Mouse (Mus musculus) lung, embryonic 15.5 days (tissue): ENCODE measurements around the gene Mettl27. TPM values are rescaled to one million over a fixed set of nuclear protein-coding genes. Genes with fewer than 3 reads are reported as not detected.

ENCODE experiments used
- ATAC-seq: fragments of 200-750 bp; cut with Nextera tagmentation; 2 replicates; pipeline ENCODE4 v1.8.0; 2017; ENCODE audit warnings: moderate number of reproducible peaks, borderline replicate concordance; ENCODE audit not compliant: low FRiP score, low TSS enrichment; ENCODE audit errors: extremely low read depth
- H3K27ac ChIP-seq: fragments of 300-500 bp; sonication (generic); 2 replicates; pipeline ENCODE4 v1.5.1; 2015; ENCODE audit warnings: moderate library complexity, mild to moderate bottlenecking, inconsistent platforms
- H3K27me3 ChIP-seq: fragments of 300-500 bp; sonication (generic); 2 replicates; pipeline ENCODE4 v1.6.1; 2015; ENCODE audit warnings: inconsistent platforms
- H3K36me3 ChIP-seq: fragments of 300-500 bp; sonication (generic); 2 replicates; pipeline ENCODE4 v1.6.1; 2015; ENCODE audit warnings: inconsistent platforms
- H3K4me1 ChIP-seq: fragments of 300-500 bp; sonication (generic); 2 replicates; pipeline ENCODE4 v1.6.1; 2015; ENCODE audit warnings: inconsistent platforms
- H3K4me2 ChIP-seq: fragments of 300-500 bp; sonication (generic); 2 replicates; pipeline ENCODE4 v1.6.1; 2015; ENCODE audit warnings: inconsistent platforms, mild to moderate bottlenecking, moderate library complexity
- H3K4me3 ChIP-seq: fragments of 300-500 bp; sonication (generic); 2 replicates; pipeline ENCODE4 v1.5.1; 2015; ENCODE audit warnings: mild to moderate bottlenecking, inconsistent platforms
- H3K9ac ChIP-seq: fragments of 300-500 bp; sonication (generic); 2 replicates; pipeline ENCODE4 v1.6.1; 2015; ENCODE audit warnings: inconsistent platforms
- H3K9me3 ChIP-seq: fragments of 300-500 bp; sonication (generic); 2 replicates; pipeline ENCODE4 v1.6.1; 2016; ENCODE audit warnings: inconsistent platforms
- WGBS: fragments of 180-500 bp; shearing (Covaris S2); methylation state at CpG from one replicate; pipeline ENCODE4 v1.1.7; 2015; 5-methylcytosine and 5-hydroxymethylcytosine counted together
- polyA plus RNA-seq: library from polyadenylated mRNA; unstranded; fragments of >200 nt; fragmentation: Nextera tagmentation; extraction: Ambion mirVana; gene quantifications from 2 replicates; pipeline ENCODE4 v1.2.1, GENCODE M21; 2015

Mettl27 gene
- polyA plus RNA-seq, 1 experiment from 2014 or later = 24.7 TPM

GRCm38 (mm10) chr5:134942740-134943139 lies 10.6 kb downstream of the Mettl27 start:
- H3K27me3 ChIP-seq = peaks cover 18% of the 10 kb centered on the region
- H3K4me1 ChIP-seq = peaks cover 10% of the 10 kb centered on the region
- WGBS = 87% methylated on average over 2 of the region's 2 CpGs
- no peak overlapping the region for H3K9ac ChIP-seq
- no peaks in the 10 kb centered on the region for H3K36me3 ChIP-seq
- ATAC-seq = no peak
- H3K4me2 ChIP-seq = no peak overlapping the region
- no peaks in the 10 kb centered on the region for H3K9me3 ChIP-seq
- H3K27ac ChIP-seq = no peak overlapping the region
- H3K4me3 ChIP-seq = no peak overlapping the region

- Histone ChIP-seq H3K4me3 (peak overlapping the region; percentile 48; the same call in 1 of the 2 replicates), H3K9me3 (no peaks in the 10 kb centered on the region), H3K4me2 (peak overlapping the region; percentile 51), H3K27me3 (peaks cover 18% of the 10 kb centered on the region), H3K9ac (no peak overlapping the region), H3K36me3 (no peaks in the 10 kb centered on the region), H3K4me1 (peaks cover 17% of the 10 kb centered on the region), H3K27ac (peak overlapping the region; percentile 17; the same call in 1 of the 2 replicates)
- no peak for ATAC-seq
- WGBS = 58% methylated on average over 5 of the region's 5 CpGs
Measured at GRCm38 (mm10) chr5:134944179-134944578, 12.0 kb downstream of the Mettl27 start.

GRCm38 (mm10) chr5:134945266-134945959 lies 13.2 kb downstream of the Mettl27 start:
- ATAC-seq = no peak
- Histone ChIP-seq H3K9ac (peak overlapping the region; percentile 53), H3K4me2 (peak overlapping the region; percentile 51), H3K9me3 (no peaks in the 10 kb centered on the region), H3K4me1 (peaks cover 17% of the 10 kb centered on the region), H3K27me3 (peaks cover 18% of the 10 kb centered on the region), H3K27ac (peak overlapping the region; percentile 92), H3K36me3 (no peaks in the 10 kb centered on the region), H3K4me3 (peak overlapping the region; percentile 48)
- 34% methylated on average over 19 of the region's 19 CpGs for WGBS

GRCm38 (mm10) chr5:134946063-134946856 lies 14.1 kb downstream of the Mettl27 start:
- Histone ChIP-seq H3K27ac (peak overlapping the region; percentile 92), H3K4me3 (peak overlapping the region; percentile 48), H3K4me1 (peaks cover 25% of the 10 kb centered on the region), H3K4me2 (peak overlapping the region; percentile 51), H3K27me3 (peaks cover 18% of the 10 kb centered on the region), H3K9ac (peak overlapping the region; percentile 53), H3K36me3 (no peaks in the 10 kb centered on the region), H3K9me3 (no peaks in the 10 kb centered on the region)
- no peak for ATAC-seq
- 17% methylated on average over 43 of the region's 43 CpGs for WGBS

GRCm38 (mm10) chr5:134946857-134947255 lies 14.7 kb downstream of the Mettl27 start, which contains the start of gene Cldn4:
TSS of gene Cldn4 (minus strand) at chr5:134946934.
- peak within 1 kb of the TSS; percentile 51 for H3K4me2 ChIP-seq
- H3K36me3 ChIP-seq = no peaks in the 10 kb centered on the region
- WGBS = 18% methylated on average over 11 of the region's 11 CpGs
- peak within 1 kb of the TSS; percentile 48 for H3K4me3 ChIP-seq
- ATAC-seq = peak; percentile 68
- no peaks in the 10 kb centered on the region for H3K9me3 ChIP-seq
- peak within 1 kb of the TSS; percentile 53 for H3K9ac ChIP-seq
- peaks cover 31% of the 10 kb centered on the region for H3K4me1 ChIP-seq
- H3K27ac ChIP-seq = peak within 1 kb of the TSS; percentile 92
- H3K27me3 ChIP-seq = peaks cover 18% of the 10 kb centered on the region

- peak overlapping the region; percentile 48; the same call in 1 of the 2 replicates for H3K4me3 ChIP-seq
- H3K4me2 ChIP-seq = peak overlapping the region; percentile 51
Measured at GRCm38 (mm10) chr5:134947420-134948084, 15.4 kb downstream of the Mettl27 start.

GRCm38 (mm10) chr5:134948085-134948439 lies 15.9 kb downstream of the Mettl27 start:
- H3K27ac ChIP-seq = peak overlapping the region; percentile 92
- no peak overlapping the region for H3K9ac ChIP-seq
- peaks cover 18% of the 10 kb centered on the region for H3K27me3 ChIP-seq
- WGBS = 35% methylated on average over 4 of the region's 4 CpGs
- H3K4me3 ChIP-seq = no peak overlapping the region
- H3K9me3 ChIP-seq = no peaks in the 10 kb centered on the region
- H3K36me3 ChIP-seq = no peaks in the 10 kb centered on the region
- ATAC-seq = no peak
- H3K4me2 ChIP-seq = no peak overlapping the region
- H3K4me1 ChIP-seq = peaks cover 33% of the 10 kb centered on the region

More at GRCm38 (mm10) chr5:134947420-134948084, 15.4 kb downstream of the Mettl27 start:
- Histone ChIP-seq H3K4me1 (peaks cover 33% of the 10 kb centered on the region), H3K9ac (no peak overlapping the region), H3K27me3 (peaks cover 18% of the 10 kb centered on the region), H3K36me3 (no peaks in the 10 kb centered on the region), H3K27ac (peak overlapping the region; percentile 92), H3K9me3 (no peaks in the 10 kb centered on the region)
- no peak for ATAC-seq
- 27% methylated on average over 5 of the region's 5 CpGs for WGBS

GRCm38 (mm10) chr5:134951053-134951884 lies 19.1 kb downstream of the Mettl27 start:
- H3K36me3 ChIP-seq = no peaks in the 10 kb centered on the region
- peaks cover 7% of the 10 kb centered on the region for H3K27me3 ChIP-seq
- H3K4me1 ChIP-seq = peaks cover 38% of the 10 kb centered on the region
- H3K4me2 ChIP-seq = peak overlapping the region; percentile 40
- WGBS = 7% methylated on average over 19 of the region's 19 CpGs
- H3K4me3 ChIP-seq = peak overlapping the region; percentile 4; the same call in 1 of the 2 replicates
- H3K9me3 ChIP-seq = no peaks in the 10 kb centered on the region
- ATAC-seq = no peak
- H3K9ac ChIP-seq = no peak overlapping the region
- peak overlapping the region; percentile 82 for H3K27ac ChIP-seq

- ATAC-seq = no peak
- no peak overlapping the region for H3K4me2 ChIP-seq
- no peak overlapping the region for H3K27ac ChIP-seq
- peaks cover 22% of the 10 kb centered on the region for H3K4me1 ChIP-seq
- H3K9me3 ChIP-seq = no peaks in the 10 kb centered on the region
- H3K27me3 ChIP-seq = no peaks in the 10 kb centered on the region
- no peaks in the 10 kb centered on the region for H3K36me3 ChIP-seq
- H3K9ac ChIP-seq = no peak overlapping the region
- no peak overlapping the region for H3K4me3 ChIP-seq
- 60% methylated on average over 5 of the region's 5 CpGs for WGBS
Measured at GRCm38 (mm10) chr5:134955491-134955890, 23.3 kb downstream of the Mettl27 start.

GRCm38 (mm10) chr5:134959114-134959513 lies 26.9 kb downstream of the Mettl27 start:
- Histone ChIP-seq H3K36me3 (no peaks in the 10 kb centered on the region), H3K9me3 (no peaks in the 10 kb centered on the region), H3K9ac (no peak overlapping the region), H3K4me2 (no peak overlapping the region), H3K27me3 (no peaks in the 10 kb centered on the region), H3K4me1 (peaks cover 17% of the 10 kb centered on the region), H3K27ac (no peak overlapping the region), H3K4me3 (no peak overlapping the region)
- ATAC-seq = no peak
- WGBS = 57% methylated on average over 7 of the region's 7 CpGs

- Histone ChIP-seq H3K4me3 (no peak overlapping the region), H3K27me3 (no peaks in the 10 kb centered on the region), H3K27ac (no peak overlapping the region), H3K9ac (no peak overlapping the region), H3K4me1 (peaks cover 14% of the 10 kb centered on the region), H3K9me3 (no peaks in the 10 kb centered on the region), H3K36me3 (no peaks in the 10 kb centered on the region), H3K4me2 (no peak overlapping the region)
- 58% methylated on average over 2 of the region's 2 CpGs for WGBS
- ATAC-seq = no peak
Measured at GRCm38 (mm10) chr5:134960430-134960829, 28.3 kb downstream of the Mettl27 start.
